Mouse (Mus musculus): ENCODE data around the gene Pdcd10. TPM values are rescaled to one million over a fixed set of nuclear protein-coding genes. Genes with fewer than 3 reads are reported as not detected.

The Pdcd10 gene
- polyA plus RNA-seq, 1 experiment from 2014 or later = 88.3 TPM

- Histone ChIP-seq H3K9ac (ENCODE audit: low read length) (no peak overlapping the region), H3K9me3 (replicated peaks; ENCODE audit: control insufficient read depth, low read length) (no peaks in the 10 kb centered on the region), H3K27me3 (ENCODE audit: control insufficient read depth, insufficient read depth, low read length) (no peaks in the 10 kb centered on the region), H3K4me3 (replicated peaks; ENCODE audit: low read length) (no peak overlapping the region), H3K36me3 (ENCODE audit: control insufficient read depth, insufficient read depth, low read length) (no peaks in the 10 kb centered on the region), H3K4me1 (ENCODE audit: control insufficient read depth, insufficient read depth, low read length) (no peaks in the 10 kb centered on the region), H3K27ac (ENCODE audit: low read length) (no peak overlapping the region), H3K4me2 (ENCODE audit: low read depth, low read length) (no peak overlapping the region)
- 86% methylated on average over 1 of the region's 1 CpGs for WGBS
- no peak for ATAC-seq (ENCODE audit: insufficient read depth, low FRiP score)
Measured at GRCm38 (mm10) chr3:75544287-75544686, 12.4 kb downstream of the Pdcd10 start.

DNA sequence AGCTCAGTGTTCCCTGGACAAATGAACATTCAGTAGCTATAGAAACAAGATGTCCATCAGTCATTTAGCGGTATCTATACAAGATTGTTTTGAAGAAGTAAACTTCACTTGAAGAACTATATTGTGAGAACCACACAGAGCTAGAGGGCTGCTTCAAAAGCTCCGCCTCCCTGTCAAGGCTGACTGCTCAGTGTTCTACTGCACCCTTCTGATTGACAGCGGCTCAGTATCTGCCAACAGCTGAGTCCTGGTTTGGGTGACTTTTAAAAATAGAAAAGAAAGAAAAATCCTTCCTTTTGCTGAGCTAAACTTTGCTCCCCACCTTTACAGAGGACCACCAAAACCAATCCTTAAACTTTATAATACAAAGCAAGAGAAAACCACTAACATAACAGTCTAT lies 13.8 kb downstream of the Pdcd10 start:
- H3K36me3 ChIP-seq (ENCODE audit: control insufficient read depth, insufficient read depth, low read length) = no peaks in the 10 kb centered on the region
- no peaks in the 10 kb centered on the region for H3K27me3 ChIP-seq (ENCODE audit: control insufficient read depth, insufficient read depth, low read length)
- H3K27ac ChIP-seq (ENCODE audit: low read length) = no peak overlapping the region
- no peak overlapping the region for H3K4me3 ChIP-seq (replicated peaks; ENCODE audit: low read length)
- ATAC-seq (ENCODE audit: insufficient read depth, low FRiP score) = no peak
- no peaks in the 10 kb centered on the region for H3K9me3 ChIP-seq (replicated peaks; ENCODE audit: control insufficient read depth, low read length)
- no peaks in the 10 kb centered on the region for H3K4me1 ChIP-seq (ENCODE audit: control insufficient read depth, insufficient read depth, low read length)
- 84% methylated on average over 3 of the region's 3 CpGs for WGBS
- H3K4me2 ChIP-seq (ENCODE audit: low read depth, low read length) = no peak overlapping the region
- no peak overlapping the region for H3K9ac ChIP-seq (ENCODE audit: low read length)

GRCm38 (mm10) chr3:75541259-75541658 lies 15.4 kb downstream of the Pdcd10 start:
- H3K4me2 ChIP-seq (ENCODE audit: low read depth, low read length) = no peak overlapping the region
- ATAC-seq (ENCODE audit: insufficient read depth, low FRiP score) = no peak
- no peak overlapping the region for H3K27ac ChIP-seq (ENCODE audit: low read length)
- H3K4me3 ChIP-seq (replicated peaks; ENCODE audit: low read length) = no peak overlapping the region
- no peaks in the 10 kb centered on the region for H3K27me3 ChIP-seq (ENCODE audit: control insufficient read depth, insufficient read depth, low read length)
- 90% methylated on average over 4 of the region's 4 CpGs for WGBS
- no peaks in the 10 kb centered on the region for H3K4me1 ChIP-seq (ENCODE audit: control insufficient read depth, insufficient read depth, low read length)
- no peak overlapping the region for H3K9ac ChIP-seq (ENCODE audit: low read length)
- no peaks in the 10 kb centered on the region for H3K9me3 ChIP-seq (replicated peaks; ENCODE audit: control insufficient read depth, low read length)
- peaks cover 8% of the 10 kb centered on the region; the same call in 1 of the 2 replicates for H3K36me3 ChIP-seq (ENCODE audit: control insufficient read depth, insufficient read depth, low read length)

- Histone ChIP-seq H3K27me3 (ENCODE audit: control insufficient read depth, insufficient read depth, low read length) (no peaks in the 10 kb centered on the region), H3K4me3 (replicated peaks; ENCODE audit: low read length) (no peak overlapping the region), H3K9me3 (replicated peaks; ENCODE audit: control insufficient read depth, low read length) (no peaks in the 10 kb centered on the region), H3K4me1 (ENCODE audit: control insufficient read depth, insufficient read depth, low read length) (no peaks in the 10 kb centered on the region), H3K27ac (ENCODE audit: low read length) (no peak overlapping the region), H3K9ac (ENCODE audit: low read length) (no peak overlapping the region), H3K36me3 (ENCODE audit: control insufficient read depth, insufficient read depth, low read length) (peaks cover 8% of the 10 kb centered on the region; the same call in 1 of the 2 replicates), H3K4me2 (ENCODE audit: low read depth, low read length) (no peak overlapping the region)
- 72% methylated on average over 3 of the region's 3 CpGs for WGBS
- no peak for ATAC-seq (ENCODE audit: insufficient read depth, low FRiP score)
Measured at GRCm38 (mm10) chr3:75534045-75534834, 22.4 kb downstream of the Pdcd10 start.

- Histone ChIP-seq H3K9me3 (replicated peaks; ENCODE audit: control insufficient read depth, low read length) (no peaks in the 10 kb centered on the region), H3K27me3 (ENCODE audit: control insufficient read depth, insufficient read depth, low read length) (no peaks in the 10 kb centered on the region), H3K4me3 (replicated peaks; ENCODE audit: low read length) (no peak overlapping the region), H3K9ac (ENCODE audit: low read length) (no peak overlapping the region), H3K27ac (ENCODE audit: low read length) (no peak overlapping the region), H3K4me1 (ENCODE audit: control insufficient read depth, insufficient read depth, low read length) (no peaks in the 10 kb centered on the region), H3K4me2 (ENCODE audit: low read depth, low read length) (no peak overlapping the region), H3K36me3 (ENCODE audit: control insufficient read depth, insufficient read depth, low read length) (peaks cover 11% of the 10 kb centered on the region)
- no peak for ATAC-seq (ENCODE audit: insufficient read depth, low FRiP score)
- WGBS = 74% methylated on average over 3 of the region's 3 CpGs
Measured at GRCm38 (mm10) chr3:75531074-75531473, 25.6 kb downstream of the Pdcd10 start.

- H3K4me3 ChIP-seq (replicated peaks; ENCODE audit: low read length) = no peak overlapping the region
- H3K27me3 ChIP-seq (ENCODE audit: control insufficient read depth, insufficient read depth, low read length) = no peaks in the 10 kb centered on the region
- no peaks in the 10 kb centered on the region for H3K4me1 ChIP-seq (ENCODE audit: control insufficient read depth, insufficient read depth, low read length)
- no peak for ATAC-seq (ENCODE audit: insufficient read depth, low FRiP score)
- no peaks in the 10 kb centered on the region for H3K9me3 ChIP-seq (replicated peaks; ENCODE audit: control insufficient read depth, low read length)
- H3K27ac ChIP-seq (ENCODE audit: low read length) = no peak overlapping the region
- no peak overlapping the region for H3K9ac ChIP-seq (ENCODE audit: low read length)
- no peak overlapping the region for H3K4me2 ChIP-seq (ENCODE audit: low read depth, low read length)
- peaks cover 18% of the 10 kb centered on the region for H3K36me3 ChIP-seq (ENCODE audit: control insufficient read depth, insufficient read depth, low read length)
- WGBS = 68% methylated on average over 1 of the region's 1 CpGs
Measured at GRCm38 (mm10) chr3:75522527-75522926, 34.1 kb downstream of the Pdcd10 start.

- WGBS = 78% methylated on average over 2 of the region's 2 CpGs
- H3K36me3 ChIP-seq (ENCODE audit: control insufficient read depth, insufficient read depth, low read length) = peaks cover 8% of the 10 kb centered on the region; the same call in 1 of the 2 replicates
- H3K4me3 ChIP-seq (replicated peaks; ENCODE audit: low read length) = no peak overlapping the region
- no peaks in the 10 kb centered on the region for H3K4me1 ChIP-seq (ENCODE audit: control insufficient read depth, insufficient read depth, low read length)
- H3K9me3 ChIP-seq (replicated peaks; ENCODE audit: control insufficient read depth, low read length) = no peaks in the 10 kb centered on the region
- H3K27me3 ChIP-seq (ENCODE audit: control insufficient read depth, insufficient read depth, low read length) = no peaks in the 10 kb centered on the region
- no peak overlapping the region for H3K27ac ChIP-seq (ENCODE audit: low read length)
- no peak for ATAC-seq (ENCODE audit: insufficient read depth, low FRiP score)
- no peak overlapping the region for H3K9ac ChIP-seq (ENCODE audit: low read length)
- no peak overlapping the region for H3K4me2 ChIP-seq (ENCODE audit: low read depth, low read length)
Measured at GRCm38 (mm10) chr3:75521314-75521713, 35.3 kb downstream of the Pdcd10 start.

GRCm38 (mm10) chr3:75517631-75518250 lies 38.9 kb downstream of the Pdcd10 start:
- Histone ChIP-seq H3K36me3 (ENCODE audit: control insufficient read depth, insufficient read depth, low read length) (peaks cover 4% of the 10 kb centered on the region; the same call in 1 of the 2 replicates), H3K9ac (ENCODE audit: low read length) (no peak overlapping the region), H3K27me3 (ENCODE audit: control insufficient read depth, insufficient read depth, low read length) (no peaks in the 10 kb centered on the region), H3K9me3 (replicated peaks; ENCODE audit: control insufficient read depth, low read length) (no peaks in the 10 kb centered on the region), H3K4me2 (ENCODE audit: low read depth, low read length) (no peak overlapping the region), H3K4me3 (replicated peaks; ENCODE audit: low read length) (no peak overlapping the region), H3K27ac (ENCODE audit: low read length) (no peak overlapping the region), H3K4me1 (ENCODE audit: control insufficient read depth, insufficient read depth, low read length) (no peaks in the 10 kb centered on the region)
- ATAC-seq (ENCODE audit: insufficient read depth, low FRiP score) = no peak
- 81% methylated on average over 7 of the region's 7 CpGs for WGBS
